Mouse (Mus musculus): ENCODE results near the gene Rbfox3. TPM values are rescaled to one million over a fixed set of nuclear protein-coding genes. Genes with fewer than 3 reads are reported as not detected.

Gene Rbfox3
- polyA plus RNA-seq, 1 experiment from 2014 or later, result 0.06 TPM

DNA sequence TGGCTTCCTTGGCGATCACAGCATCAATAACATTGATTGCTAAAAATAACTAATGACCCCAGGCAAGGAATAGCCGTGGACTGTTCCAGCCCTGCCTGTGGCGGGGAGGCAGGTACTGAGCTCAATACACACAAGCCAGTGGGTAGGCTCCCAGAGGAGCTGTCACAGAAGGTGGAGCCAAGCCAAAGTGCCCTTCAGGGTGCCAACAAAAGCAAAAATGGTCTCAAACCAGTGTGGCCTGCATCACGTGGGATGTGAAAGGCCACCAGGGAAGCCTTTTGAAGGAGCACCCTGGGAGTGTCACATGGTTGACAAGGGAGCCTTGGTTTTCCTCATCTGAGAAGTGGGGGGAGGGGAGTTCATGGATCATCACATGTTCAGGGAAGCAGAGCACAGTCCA, 255.6 kb downstream of the Rbfox3 start:
- Histone ChIP-seq H3K27ac (no peak overlapping the region), H3K27me3 (peaks cover 41% of the 10 kb centered on the region), H3K4me3 (no peak overlapping the region), H3K9ac (no peak overlapping the region), H3K36me3 (no peaks in the 10 kb centered on the region), H3K4me1 (replicated peaks) (no peaks in the 10 kb centered on the region), H3K9me3 (replicated peaks) (no peaks in the 10 kb centered on the region), H3K4me2 (no peak overlapping the region)
- WGBS, result 52% methylated on average over 4 of the region's 4 CpGs
- no peak for ATAC-seq (replicated peaks; ENCODE audit: insufficient number of reproducible peaks, insufficient read depth, low FRiP score, low read depth)

DNA sequence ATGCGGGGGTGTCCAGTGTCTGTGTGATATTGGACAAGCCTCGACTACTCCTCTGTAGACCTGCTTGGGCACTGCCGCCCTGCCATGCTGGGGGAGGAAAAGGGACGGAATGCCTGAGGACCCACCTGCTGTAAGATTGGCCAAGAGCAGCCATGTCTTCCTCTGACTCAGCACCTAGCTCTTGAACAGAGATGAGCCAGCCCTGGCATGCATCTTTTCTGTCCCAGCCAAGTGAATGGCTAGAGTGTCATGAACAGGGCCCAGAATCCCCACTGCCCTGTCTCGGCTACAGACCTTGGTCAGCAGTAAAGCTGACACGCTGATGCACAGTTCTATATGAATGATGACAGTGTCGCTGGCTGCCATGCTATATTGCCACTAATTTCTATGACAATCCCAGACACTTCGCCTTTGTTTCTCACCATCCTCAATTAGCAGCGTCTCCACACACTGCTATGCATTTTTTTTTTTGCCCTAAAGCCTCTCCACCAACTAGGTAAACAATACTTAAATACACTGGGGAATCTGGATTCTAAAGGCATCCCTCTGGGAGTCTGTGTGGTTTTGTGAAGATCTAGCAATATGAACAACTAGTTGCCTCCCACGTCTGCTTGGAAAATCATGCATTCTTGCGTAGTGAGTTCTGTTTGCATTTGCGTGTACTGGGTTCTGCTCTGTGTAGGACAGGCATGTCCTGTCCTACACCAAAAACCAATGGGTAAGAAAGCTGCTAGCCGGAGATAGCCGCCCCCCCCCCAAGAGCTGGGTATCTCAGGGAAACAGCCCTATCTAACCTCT, 257.7 kb downstream of the Rbfox3 start:
- WGBS, result 79% methylated on average over 14 of the region's 14 CpGs
- no peak for ATAC-seq (replicated peaks; ENCODE audit: insufficient number of reproducible peaks, insufficient read depth, low FRiP score, low read depth)
- no peaks in the 10 kb centered on the region for H3K9me3 ChIP-seq (replicated peaks)
- no peak overlapping the region for H3K4me2 ChIP-seq
- no peak overlapping the region for H3K9ac ChIP-seq
- H3K4me3 ChIP-seq, result no peak overlapping the region
- no peaks in the 10 kb centered on the region for H3K36me3 ChIP-seq
- no peak overlapping the region for H3K27ac ChIP-seq
- H3K4me1 ChIP-seq (replicated peaks), result no peaks in the 10 kb centered on the region
- peaks cover 28% of the 10 kb centered on the region for H3K27me3 ChIP-seq

DNA sequence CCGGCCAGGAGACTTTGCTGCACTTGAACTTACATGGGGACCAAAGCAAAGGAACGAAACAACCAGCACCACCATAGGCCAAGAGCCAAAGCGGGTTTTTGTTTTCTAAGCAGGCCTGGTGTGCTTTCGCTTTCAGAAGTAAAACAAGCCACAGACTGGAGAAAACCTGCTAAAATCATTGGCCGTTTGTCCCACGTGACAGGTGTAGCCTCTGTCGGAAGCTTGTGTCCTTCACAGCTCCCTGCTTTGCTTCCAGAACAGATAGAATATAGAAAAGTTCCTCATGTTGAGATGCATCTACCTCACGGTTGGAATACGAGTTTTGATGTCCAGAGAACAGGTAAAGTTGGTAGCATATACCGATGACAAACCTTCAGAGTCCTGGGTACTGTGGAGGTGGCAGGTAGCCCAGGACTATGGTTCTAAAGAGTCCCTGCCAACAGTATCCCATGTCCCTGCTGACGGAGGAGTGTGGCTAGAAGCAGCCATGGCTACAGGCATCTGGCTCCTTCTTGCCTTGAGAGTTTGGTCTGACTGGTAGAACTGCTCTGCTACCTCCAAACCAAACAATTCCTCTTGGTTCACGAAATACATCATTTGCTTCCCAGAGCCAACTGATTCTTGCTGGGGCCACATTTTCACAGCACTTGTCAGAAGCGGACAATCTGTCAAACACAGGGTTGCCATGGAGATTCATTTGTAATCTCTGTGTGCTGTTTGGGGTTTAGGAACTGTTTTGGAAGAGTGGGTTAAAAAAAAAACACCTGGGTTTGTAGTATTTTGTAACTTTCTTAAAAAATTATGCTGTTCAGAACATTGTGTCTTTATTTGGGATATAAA, 258.8 kb downstream of the Rbfox3 start:
- Histone ChIP-seq H3K27ac (no peak overlapping the region), H3K9me3 (replicated peaks) (no peaks in the 10 kb centered on the region), H3K36me3 (no peaks in the 10 kb centered on the region), H3K4me1 (replicated peaks) (no peaks in the 10 kb centered on the region), H3K27me3 (peaks cover 22% of the 10 kb centered on the region; the same call in 1 of the 2 replicates), H3K4me2 (no peak overlapping the region), H3K4me3 (no peak overlapping the region), H3K9ac (no peak overlapping the region)
- 72% methylated on average over 13 of the region's 13 CpGs for WGBS
- no peak for ATAC-seq (replicated peaks; ENCODE audit: insufficient number of reproducible peaks, insufficient read depth, low FRiP score, low read depth)

DNA sequence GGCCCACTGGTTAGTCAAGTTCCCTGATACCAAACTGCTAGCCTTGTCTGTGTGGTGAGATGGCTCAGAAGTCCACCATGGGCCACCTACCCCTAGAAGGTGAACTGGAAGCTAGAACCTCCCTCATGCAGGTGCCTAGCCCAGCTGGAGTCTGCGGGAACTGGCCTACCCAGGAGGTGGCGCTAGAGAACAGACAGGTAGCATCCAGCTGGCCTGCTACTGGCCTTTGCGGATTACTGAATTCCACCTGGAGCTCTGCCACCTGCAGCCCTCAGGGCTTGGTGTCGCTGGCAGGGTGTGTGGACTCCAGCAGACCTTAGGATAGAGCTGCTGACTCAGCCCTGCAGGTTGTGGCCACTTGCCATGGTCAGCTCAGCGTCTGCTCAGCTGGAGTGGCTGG, 263.0 kb downstream of the Rbfox3 start:
- Histone ChIP-seq H3K27ac (no peak overlapping the region), H3K36me3 (no peaks in the 10 kb centered on the region), H3K9me3 (replicated peaks) (no peaks in the 10 kb centered on the region), H3K9ac (no peak overlapping the region), H3K4me1 (replicated peaks) (no peaks in the 10 kb centered on the region), H3K4me3 (no peak overlapping the region), H3K27me3 (peaks cover 13% of the 10 kb centered on the region; the same call in 1 of the 2 replicates), H3K4me2 (no peak overlapping the region)
- no peak for ATAC-seq (replicated peaks; ENCODE audit: insufficient number of reproducible peaks, insufficient read depth, low FRiP score, low read depth)
- WGBS, result 13% methylated on average over 5 of the region's 5 CpGs

DNA sequence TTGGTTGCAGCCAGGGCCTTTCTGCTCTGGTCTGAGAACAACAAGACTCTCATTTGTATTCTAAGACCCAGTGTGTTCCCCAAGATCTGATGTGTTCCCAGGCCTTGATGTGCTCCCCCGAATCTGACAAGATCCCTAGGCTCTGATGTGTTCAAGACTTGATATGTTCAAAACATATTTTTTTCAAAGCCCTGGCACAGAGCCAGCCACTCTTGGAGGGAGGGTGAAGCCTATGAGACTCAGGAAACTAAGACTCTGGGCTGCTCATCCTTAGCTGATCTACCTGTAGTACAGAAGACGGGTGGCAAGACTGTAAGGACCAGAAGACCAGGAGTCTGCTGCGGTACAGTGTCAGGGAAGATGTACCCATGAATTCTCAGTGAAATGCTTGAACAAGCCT, 264.5 kb downstream of the Rbfox3 start:
- WGBS, result 76% methylated on average over 3 of the region's 3 CpGs
- H3K9me3 ChIP-seq (replicated peaks), result no peaks in the 10 kb centered on the region
- H3K4me2 ChIP-seq, result no peak overlapping the region
- no peaks in the 10 kb centered on the region; the same call in 1 of the 2 replicates for H3K27me3 ChIP-seq
- no peak overlapping the region for H3K4me3 ChIP-seq
- no peaks in the 10 kb centered on the region for H3K36me3 ChIP-seq
- no peak overlapping the region for H3K9ac ChIP-seq
- H3K4me1 ChIP-seq (replicated peaks), result no peaks in the 10 kb centered on the region
- H3K27ac ChIP-seq, result no peak overlapping the region
- no peak for ATAC-seq (replicated peaks; ENCODE audit: insufficient number of reproducible peaks, insufficient read depth, low FRiP score, low read depth)

DNA sequence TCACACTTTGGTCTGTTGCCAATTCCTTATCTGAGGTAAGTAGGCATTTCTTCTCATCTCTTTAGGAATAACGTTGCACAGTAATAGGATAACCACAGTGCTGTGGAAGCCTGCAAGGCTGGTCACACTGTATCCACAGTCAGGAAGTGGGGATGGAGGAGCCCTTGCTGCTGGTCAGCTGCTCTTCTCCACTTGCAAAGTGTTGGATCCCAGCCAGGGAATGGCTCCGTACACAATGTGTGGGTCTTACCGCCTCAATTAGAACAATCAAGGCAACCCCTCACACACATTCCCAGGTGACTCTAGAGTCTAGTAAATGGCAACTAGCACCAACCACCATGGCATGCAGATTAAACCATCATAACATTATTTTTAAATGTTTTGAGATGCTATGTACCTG, 266.2 kb downstream of the Rbfox3 start:
- ATAC-seq (replicated peaks; ENCODE audit: insufficient number of reproducible peaks, insufficient read depth, low FRiP score, low read depth), result no peak
- WGBS, result 65% methylated on average over 3 of the region's 3 CpGs
- no peak overlapping the region for H3K27ac ChIP-seq

DNA sequence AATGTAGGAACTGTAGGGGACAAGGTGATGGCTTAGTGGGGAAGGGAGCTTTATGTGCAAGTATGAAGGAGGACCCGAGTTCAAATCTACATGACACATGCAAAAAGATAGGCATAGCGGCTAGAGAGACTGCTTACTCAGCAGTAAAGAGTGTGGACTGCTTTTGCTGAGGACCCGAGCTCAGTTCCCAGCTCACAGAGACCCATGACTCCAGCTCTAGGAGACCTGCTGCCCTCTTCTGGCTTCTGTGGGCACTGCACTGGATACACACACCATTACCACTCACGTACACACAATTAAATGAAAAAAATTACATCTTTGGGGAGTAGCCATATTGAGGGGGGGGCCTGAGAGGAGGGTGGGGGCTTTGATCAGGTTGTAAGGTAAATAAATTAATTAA, 270.7 kb downstream of the Rbfox3 start:
- H3K9ac ChIP-seq, result no peak overlapping the region
- H3K4me1 ChIP-seq (replicated peaks), result no peaks in the 10 kb centered on the region
- H3K36me3 ChIP-seq, result no peaks in the 10 kb centered on the region
- H3K27me3 ChIP-seq, result no peaks in the 10 kb centered on the region
- no peak overlapping the region for H3K4me2 ChIP-seq
- ATAC-seq (replicated peaks; ENCODE audit: insufficient number of reproducible peaks, insufficient read depth, low FRiP score, low read depth), result no peak
- no peak overlapping the region for H3K27ac ChIP-seq
- no peak overlapping the region for H3K4me3 ChIP-seq
- no peaks in the 10 kb centered on the region for H3K9me3 ChIP-seq (replicated peaks)
- 83% methylated on average over 4 of the region's 4 CpGs for WGBS

More for the DNA sequence above, 266.2 kb downstream of the Rbfox3 start:
- Histone ChIP-seq H3K4me3 (no peak overlapping the region), H3K9me3 (replicated peaks) (no peaks in the 10 kb centered on the region), H3K36me3 (no peaks in the 10 kb centered on the region), H3K4me1 (replicated peaks) (no peaks in the 10 kb centered on the region), H3K4me2 (no peak overlapping the region), H3K27me3 (no peaks in the 10 kb centered on the region; the same call in 1 of the 2 replicates), H3K9ac (no peak overlapping the region)

DNA sequence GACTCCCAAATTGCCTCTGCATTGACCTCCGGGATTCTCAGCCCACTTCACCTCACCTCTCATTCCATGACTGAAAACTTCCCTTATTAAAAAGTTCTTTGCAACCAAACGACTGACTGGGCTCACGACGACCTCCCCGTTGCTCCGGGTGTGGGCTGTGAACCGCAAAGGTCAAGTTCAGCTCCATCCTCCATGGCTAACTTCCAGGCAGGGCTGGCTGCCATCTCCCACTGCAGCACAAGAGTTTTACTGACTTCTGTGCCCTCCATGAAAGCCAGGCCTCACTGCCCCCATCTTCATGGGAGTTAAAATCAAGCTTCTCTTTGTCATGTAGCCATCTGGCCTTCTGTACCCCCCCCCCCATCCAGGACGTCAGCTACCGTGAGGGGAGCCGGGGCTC, 273.7 kb downstream of the Rbfox3 start:
- H3K4me3 ChIP-seq, result no peak overlapping the region
- no peaks in the 10 kb centered on the region for H3K4me1 ChIP-seq (replicated peaks)
- H3K9ac ChIP-seq, result no peak overlapping the region
- no peaks in the 10 kb centered on the region for H3K9me3 ChIP-seq (replicated peaks)
- no peaks in the 10 kb centered on the region for H3K27me3 ChIP-seq
- no peak overlapping the region for H3K4me2 ChIP-seq
- no peak overlapping the region for H3K27ac ChIP-seq
- 68% methylated on average over 10 of the region's 10 CpGs for WGBS
- H3K36me3 ChIP-seq, result no peaks in the 10 kb centered on the region
- no peak for ATAC-seq (replicated peaks; ENCODE audit: insufficient number of reproducible peaks, insufficient read depth, low FRiP score, low read depth)

DNA sequence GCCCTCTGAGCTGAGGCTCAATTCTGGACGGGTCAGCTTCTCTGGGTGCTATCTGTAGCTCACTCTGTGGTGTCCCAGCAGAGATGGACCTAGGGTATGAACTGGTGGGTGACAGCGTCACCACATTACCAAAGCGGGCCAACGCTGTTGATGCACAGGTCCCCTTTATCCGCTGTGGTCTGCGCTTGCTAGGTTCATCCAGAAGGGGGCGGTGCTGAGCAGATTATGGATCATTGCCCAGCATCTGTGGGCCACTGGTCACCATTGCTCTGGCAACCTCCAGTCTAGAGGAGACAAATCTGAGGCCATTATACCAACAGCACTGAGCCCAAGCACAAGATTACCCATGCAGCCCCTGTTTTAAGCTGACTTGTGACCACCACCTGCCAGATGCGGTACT, 276.8 kb downstream of the Rbfox3 start:
- no peak overlapping the region for H3K4me3 ChIP-seq
- H3K4me1 ChIP-seq (replicated peaks), result no peaks in the 10 kb centered on the region
- no peak overlapping the region for H3K9ac ChIP-seq
- ATAC-seq (replicated peaks; ENCODE audit: insufficient number of reproducible peaks, insufficient read depth, low FRiP score, low read depth), result no peak
- no peaks in the 10 kb centered on the region for H3K36me3 ChIP-seq
- H3K27ac ChIP-seq, result no peak overlapping the region
- no peaks in the 10 kb centered on the region for H3K27me3 ChIP-seq
- no peaks in the 10 kb centered on the region for H3K9me3 ChIP-seq (replicated peaks)
- 45% methylated on average over 8 of the region's 8 CpGs for WGBS
- H3K4me2 ChIP-seq, result no peak overlapping the region

DNA sequence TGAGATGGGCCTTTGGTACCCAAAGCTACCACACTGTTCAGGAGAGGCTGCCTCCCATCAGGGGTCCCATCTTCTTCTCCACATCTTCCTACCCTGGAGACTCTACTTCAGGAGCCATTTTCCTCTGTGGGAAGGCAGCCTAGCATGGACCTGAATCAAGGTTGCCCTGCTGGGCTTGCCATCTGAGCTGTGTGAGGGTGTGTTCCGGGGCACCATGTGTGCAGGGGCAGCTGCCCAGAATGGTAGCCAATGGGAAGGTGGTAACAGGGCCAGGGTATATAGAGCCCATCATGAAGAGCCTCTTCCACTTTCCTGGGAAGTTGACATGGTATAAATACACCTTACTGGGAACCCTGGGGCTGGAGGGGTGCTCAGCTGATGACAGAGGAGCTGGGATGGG, 281.7 kb downstream of the Rbfox3 start:
- no peak for ATAC-seq (replicated peaks; ENCODE audit: insufficient number of reproducible peaks, insufficient read depth, low FRiP score, low read depth)

DNA sequence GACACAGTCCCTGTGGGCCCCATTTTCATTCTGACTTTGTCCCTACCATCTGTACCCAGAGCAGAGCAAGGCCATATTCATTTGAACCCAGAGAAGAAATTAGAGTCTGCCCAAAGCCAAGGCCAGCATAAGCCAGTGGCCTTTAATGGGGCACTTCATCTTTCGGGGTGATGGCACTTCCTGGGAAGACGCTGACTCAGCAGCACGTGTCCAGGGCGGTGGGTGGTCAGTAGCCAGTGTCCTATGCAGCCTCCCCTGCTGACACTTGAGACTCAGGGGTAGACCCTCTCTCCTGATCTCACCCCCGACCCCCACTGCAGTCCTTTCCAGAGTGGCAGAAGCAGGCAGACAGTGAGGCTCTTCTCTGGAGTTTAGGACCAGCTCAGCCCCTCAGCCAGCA, 283.9 kb downstream of the Rbfox3 start:
- ATAC-seq (replicated peaks; ENCODE audit: insufficient number of reproducible peaks, insufficient read depth, low FRiP score, low read depth), result no peak
- WGBS, result 62% methylated on average over 5 of the region's 5 CpGs

More for the DNA sequence above, 281.7 kb downstream of the Rbfox3 start:
- Histone ChIP-seq H3K36me3 (no peaks in the 10 kb centered on the region), H3K9ac (no peak overlapping the region), H3K4me3 (no peak overlapping the region), H3K4me1 (replicated peaks) (no peaks in the 10 kb centered on the region), H3K27ac (no peak overlapping the region), H3K4me2 (no peak overlapping the region), H3K9me3 (replicated peaks) (no peaks in the 10 kb centered on the region), H3K27me3 (no peaks in the 10 kb centered on the region; the same call in 1 of the 2 replicates)
- 92% methylated on average over 1 of the region's 1 CpGs for WGBS

More for the DNA sequence above, 283.9 kb downstream of the Rbfox3 start:
- no peaks in the 10 kb centered on the region for H3K4me1 ChIP-seq (replicated peaks)
- H3K4me3 ChIP-seq, result no peak overlapping the region
- no peak overlapping the region for H3K9ac ChIP-seq
- H3K27ac ChIP-seq, result no peak overlapping the region
- no peak overlapping the region for H3K4me2 ChIP-seq
- no peaks in the 10 kb centered on the region for H3K9me3 ChIP-seq (replicated peaks)
- H3K27me3 ChIP-seq, result no peaks in the 10 kb centered on the region; the same call in 1 of the 2 replicates
- H3K36me3 ChIP-seq, result no peaks in the 10 kb centered on the region
